Mouse (Mus musculus): Measurements from ENCODE around the gene Appl2. TPM values are rescaled to one million over a fixed set of nuclear protein-coding genes. Genes with fewer than 3 reads are reported as not detected.

Appl2 gene
- total and polyA plus RNA-seq, 2 experiments from 2014 or later: 45.2 to 65.0 TPM

GRCm38 (mm10) chr10:83603956-83604564 lies 44.5 kb downstream of the Appl2 start:
- no peak for TF ChIP-seq CTCF (IDR thresholded peaks at IDR 0.05; ENCODE audit: low read depth)
- no peak for DNase-seq (ENCODE audit: low spot score)
- Histone ChIP-seq H3K4me1 (ENCODE audit: insufficient read depth, low read length) (no peaks in the 10 kb centered on the region), H3K9me3 (ENCODE audit: low read length) (no peaks in the 10 kb centered on the region), H3K36me3 (ENCODE audit: insufficient read depth, low read length) (peaks cover 51% of the 10 kb centered on the region), H3K4me2 (ENCODE audit: low read depth, low read length) (no peak overlapping the region), H3K27ac (no peak overlapping the region), H3K9ac (replicated peaks; ENCODE audit: low read length) (no peak overlapping the region), H3K27me3 (ENCODE audit: insufficient read depth, low read length) (no peaks in the 10 kb centered on the region), H3K4me3 (ENCODE audit: low read length) (no peak overlapping the region)
- 89% methylated on average over 10 of the region's 10 CpGs for WGBS
- ATAC-seq: no peak

GRCm38 (mm10) chr10:83600650-83601049 lies 47.9 kb downstream of the Appl2 start:
- WGBS: 79% methylated on average over 11 of the region's 11 CpGs
- Histone ChIP-seq H3K36me3 (ENCODE audit: insufficient read depth, low read length) (peaks cover 33% of the 10 kb centered on the region), H3K9ac (replicated peaks; ENCODE audit: low read length) (no peak overlapping the region), H3K4me3 (ENCODE audit: low read length) (no peak overlapping the region), H3K4me1 (ENCODE audit: insufficient read depth, low read length) (no peaks in the 10 kb centered on the region), H3K9me3 (ENCODE audit: low read length) (no peaks in the 10 kb centered on the region), H3K27me3 (ENCODE audit: insufficient read depth, low read length) (no peaks in the 10 kb centered on the region), H3K27ac (no peak overlapping the region), H3K4me2 (ENCODE audit: low read depth, low read length) (no peak overlapping the region)
- TF ChIP-seq CTCF (IDR thresholded peaks at IDR 0.05; ENCODE audit: low read depth): no peak
- DNase-seq (ENCODE audit: low spot score) (no peak), ATAC-seq (no peak)

- DNase-seq (ENCODE audit: low spot score) (no peak), ATAC-seq (no peak)
- peaks cover 42% of the 10 kb centered on the region for H3K36me3 ChIP-seq (ENCODE audit: insufficient read depth, low read length)
- 87% methylated on average over 5 of the region's 5 CpGs for WGBS
- H3K4me2 ChIP-seq (ENCODE audit: low read depth, low read length): no peak overlapping the region
- no peaks in the 10 kb centered on the region for H3K27me3 ChIP-seq (ENCODE audit: insufficient read depth, low read length)
- no peaks in the 10 kb centered on the region for H3K4me1 ChIP-seq (ENCODE audit: insufficient read depth, low read length)
- H3K27ac ChIP-seq: no peak overlapping the region
- no peak for TF ChIP-seq CTCF (IDR thresholded peaks at IDR 0.05; ENCODE audit: low read depth)
- no peak overlapping the region for H3K9ac ChIP-seq (replicated peaks; ENCODE audit: low read length)
- no peaks in the 10 kb centered on the region for H3K9me3 ChIP-seq (ENCODE audit: low read length)
- no peak overlapping the region for H3K4me3 ChIP-seq (ENCODE audit: low read length)
Measured at GRCm38 (mm10) chr10:83594526-83594925, 54.0 kb downstream of the Appl2 start.

GRCm38 (mm10) chr10:83592616-83593015 lies 55.9 kb downstream of the Appl2 start:
- WGBS: 81% methylated on average over 7 of the region's 7 CpGs
- no peak for DNase-seq (ENCODE audit: low spot score)
- H3K36me3 ChIP-seq (ENCODE audit: insufficient read depth, low read length): peaks cover 54% of the 10 kb centered on the region
- H3K27ac ChIP-seq: no peak overlapping the region
- H3K4me1 ChIP-seq (ENCODE audit: insufficient read depth, low read length): no peaks in the 10 kb centered on the region
- H3K4me2 ChIP-seq (ENCODE audit: low read depth, low read length): no peak overlapping the region
- H3K4me3 ChIP-seq (ENCODE audit: low read length): no peak overlapping the region
- no peak overlapping the region for H3K9ac ChIP-seq (replicated peaks; ENCODE audit: low read length)
- ATAC-seq: no peak
- no peaks in the 10 kb centered on the region for H3K27me3 ChIP-seq (ENCODE audit: insufficient read depth, low read length)
- no peak for TF ChIP-seq CTCF (IDR thresholded peaks at IDR 0.05; ENCODE audit: low read depth)
- no peaks in the 10 kb centered on the region for H3K9me3 ChIP-seq (ENCODE audit: low read length)

- no peak overlapping the region for H3K4me2 ChIP-seq (ENCODE audit: low read depth, low read length)
- no peak for ATAC-seq
- H3K4me3 ChIP-seq (ENCODE audit: low read length): no peak overlapping the region
- no peak overlapping the region for H3K9ac ChIP-seq (replicated peaks; ENCODE audit: low read length)
- no peak for TF ChIP-seq CTCF (IDR thresholded peaks at IDR 0.05; ENCODE audit: low read depth)
- H3K27ac ChIP-seq: no peak overlapping the region
- H3K9me3 ChIP-seq (ENCODE audit: low read length): no peaks in the 10 kb centered on the region
- peak; percentile 22 for DNase-seq (ENCODE audit: low spot score)
- peaks cover 70% of the 10 kb centered on the region for H3K36me3 ChIP-seq (ENCODE audit: insufficient read depth, low read length)
- no peaks in the 10 kb centered on the region for H3K4me1 ChIP-seq (ENCODE audit: insufficient read depth, low read length)
- WGBS: 64% methylated on average over 6 of the region's 6 CpGs
- no peaks in the 10 kb centered on the region for H3K27me3 ChIP-seq (ENCODE audit: insufficient read depth, low read length)
Measured at GRCm38 (mm10) chr10:83590801-83591200, 57.7 kb downstream of the Appl2 start.

- H3K9ac ChIP-seq (replicated peaks; ENCODE audit: low read length): no peak overlapping the region
- no peaks in the 10 kb centered on the region for H3K27me3 ChIP-seq (ENCODE audit: insufficient read depth, low read length)
- peaks cover 66% of the 10 kb centered on the region for H3K36me3 ChIP-seq (ENCODE audit: insufficient read depth, low read length)
- H3K9me3 ChIP-seq (ENCODE audit: low read length): no peaks in the 10 kb centered on the region
- TF ChIP-seq CTCF (IDR thresholded peaks at IDR 0.05; ENCODE audit: low read depth): peak; percentile 22
- no peak overlapping the region for H3K27ac ChIP-seq
- 97% methylated on average over 7 of the region's 7 CpGs for WGBS
- DNase-seq (ENCODE audit: low spot score): no peak
- ATAC-seq: no peak
- no peak overlapping the region for H3K4me2 ChIP-seq (ENCODE audit: low read depth, low read length)
- H3K4me3 ChIP-seq (ENCODE audit: low read length): no peak overlapping the region
- no peaks in the 10 kb centered on the region for H3K4me1 ChIP-seq (ENCODE audit: insufficient read depth, low read length)
Measured at GRCm38 (mm10) chr10:83565449-83566441, 82.8 kb downstream of the Appl2 start.

Measured in hindbrain, postnatal 0 days (tissue).